Mouse (Mus musculus) heart, postnatal 0 days (tissue): ENCODE results near the gene Dbt. TPM values are rescaled to one million over a fixed set of nuclear protein-coding genes. Genes with fewer than 3 reads are reported as not detected.
A peak's percentile ranks its signal among the peaks of the same experiment; 100 is the strongest.

Experiments used
- ATAC-seq: fragments of 200-750 bp; cut with Nextera tagmentation; 2 replicates; pipeline ENCODE4 v1.8.0; 2017; ENCODE audit warnings: low read depth, moderate number of reproducible peaks, moderate library complexity; ENCODE audit not compliant: insufficient read depth
- DNase-seq: peaks from one replicate; pipeline ENCODE4 v3.0.0-alpha.2; 2016; ENCODE audit warnings: low spot score
- H3K27ac ChIP-seq: fragments of 300-500 bp; sonication (generic); 2 replicates; pipeline ENCODE4 v1.5.1; 2014; ENCODE audit warnings: low read depth, mild to moderate bottlenecking
- H3K27me3 ChIP-seq: fragments of 300-500 bp; sonication (generic); 2 replicates; pipeline ENCODE4 v1.6.1; 2014; ENCODE audit warnings: low read length, mixed read lengths; ENCODE audit not compliant: control insufficient read depth, insufficient read depth
- H3K36me3 ChIP-seq: fragments of 300-500 bp; sonication (generic); replicated peaks from 2 replicates; pipeline ENCODE4 v1.6.1; 2014; ENCODE audit warnings: low read length, mixed read lengths; ENCODE audit not compliant: control insufficient read depth, insufficient read depth
- H3K4me1 ChIP-seq: fragments of 300-500 bp; sonication (generic); 2 replicates; pipeline ENCODE4 v1.6.1; 2014; ENCODE audit warnings: antibody characterized with exemption; ENCODE audit not compliant: control insufficient read depth, insufficient read depth
- H3K4me2 ChIP-seq: fragments of 300-500 bp; sonication (generic); 2 replicates; pipeline ENCODE4 v1.6.1; 2014; ENCODE audit warnings: low read depth, mild to moderate bottlenecking, low read length, moderate library complexity
- H3K4me3 ChIP-seq: fragments of 300-500 bp; sonication (generic); 2 replicates; pipeline ENCODE4 v1.5.1; 2014; ENCODE audit warnings: low read depth, low read length
- H3K9ac ChIP-seq: fragments of 300-500 bp; sonication (generic); replicated peaks from 2 replicates; pipeline ENCODE4 v1.6.1; 2014; ENCODE audit warnings: low read depth, low read length, mixed read lengths
- H3K9me3 ChIP-seq: fragments of 300-500 bp; sonication (generic); replicated peaks from 2 replicates; pipeline ENCODE4 v1.6.1; 2016; ENCODE audit warnings: low read length; ENCODE audit not compliant: control insufficient read depth
- CTCF ChIP-seq: IDR thresholded peaks from 2 replicates; pipeline ENCODE4 v1.5.1; 2016; ENCODE audit warnings: antibody characterized with exemption, control low read depth, low read depth
- EP300 ChIP-seq: IDR thresholded peaks from 2 replicates; pipeline ENCODE4 v1.6.1; 2016; ENCODE audit warnings: antibody characterized with exemption, low read depth
- WGBS: fragments of 180-500 bp; shearing (Covaris S2); extraction: QIAGEN DNeasy Blood & Tissue Kit; methylation state at CpG from one replicate; pipeline ENCODE4 v1.1.7; 2014; 5-methylcytosine and 5-hydroxymethylcytosine counted together
- polyA plus RNA-seq: library from polyadenylated mRNA; unstranded; fragments of >200 nt; fragmentation: Nextera tagmentation; extraction: Ambion mirVana; gene quantifications from 2 replicates; pipeline ENCODE4 v1.2.1, GENCODE M21; 2015
- total RNA-seq: library from RNA; depleted of rRNA; stranded (reverse); fragments of >200 nt; gene quantifications from 2 replicates; pipeline ENCODE4 v1.2.3, GENCODE M21; 2014; ENCODE audit warnings: low replicate concordance

Gene Dbt
- total and polyA plus RNA-seq, 2 experiments from 2014 or later = 16.3 to 19.5 TPM

- Histone ChIP-seq H3K4me2 (no peak overlapping the region), H3K27me3 (no peaks in the 10 kb centered on the region), H3K36me3 (peaks cover 91% of the 10 kb centered on the region), H3K9ac (no peak overlapping the region), H3K4me3 (no peak overlapping the region), H3K9me3 (no peaks in the 10 kb centered on the region), H3K4me1 (no peaks in the 10 kb centered on the region), H3K27ac (no peak overlapping the region)
- 91% methylated on average over 1 of the region's 1 CpGs for WGBS
- TF ChIP-seq EP300 (no peak), CTCF (no peak)
- ATAC-seq (no peak), DNase-seq (no peak)
Measured at GRCm38 (mm10) chr3:116491923-116492454, 20.9 kb upstream of the Dbt start.

GRCm38 (mm10) chr3:116493658-116494057 lies 19.2 kb upstream of the Dbt start:
- no peak overlapping the region for H3K27ac ChIP-seq
- 60% methylated on average over 5 of the region's 5 CpGs for WGBS
- DNase-seq (no peak), ATAC-seq (no peak)
- no peak for TF ChIP-seq CTCF
- no peak for TF ChIP-seq EP300
- H3K4me2 ChIP-seq = no peak overlapping the region
- no peaks in the 10 kb centered on the region for H3K27me3 ChIP-seq
- H3K36me3 ChIP-seq = peaks cover 93% of the 10 kb centered on the region
- H3K9me3 ChIP-seq = no peaks in the 10 kb centered on the region
- H3K4me3 ChIP-seq = no peak overlapping the region
- H3K9ac ChIP-seq = no peak overlapping the region
- H3K4me1 ChIP-seq = no peaks in the 10 kb centered on the region

GRCm38 (mm10) chr3:116495671-116496070 lies 17.2 kb upstream of the Dbt start:
- Histone ChIP-seq H3K9ac (no peak overlapping the region), H3K27me3 (no peaks in the 10 kb centered on the region), H3K4me2 (no peak overlapping the region), H3K27ac (no peak overlapping the region), H3K36me3 (peaks cover 91% of the 10 kb centered on the region), H3K4me1 (no peaks in the 10 kb centered on the region), H3K9me3 (no peaks in the 10 kb centered on the region), H3K4me3 (no peak overlapping the region)
- ATAC-seq = no peak
- no peak for DNase-seq
- 86% methylated on average over 1 of the region's 1 CpGs for WGBS
- TF ChIP-seq CTCF (no peak), EP300 (no peak)

- TF ChIP-seq EP300 (no peak), CTCF (peak; percentile 96)
Measured at GRCm38 (mm10) chr3:116507772-116508351, 5.0 kb upstream of the Dbt start, which contains the start of gene Rtca. Gene Rtca (minus strand): TSS chr3:116508208.

GRCm38 (mm10) chr3:116512151-116512903 lies 543 bp upstream of the Dbt start:
- TF ChIP-seq EP300 = no peak
- no peak for TF ChIP-seq CTCF
- H3K27ac ChIP-seq = peak overlapping the region; percentile 69; the same call in 1 of the 2 replicates
- no peaks in the 10 kb centered on the region for H3K36me3 ChIP-seq
- H3K4me1 ChIP-seq = peaks cover 7% of the 10 kb centered on the region
- ATAC-seq (peak; percentile 10; the same call in 1 of the 2 replicates), DNase-seq (no peak)
- whole genome bisulfite sequencing = 31% methylated on average over 12 of the region's 12 CpGs
- H3K9ac ChIP-seq = no peak overlapping the region
- no peaks in the 10 kb centered on the region for H3K9me3 ChIP-seq
- H3K4me3 ChIP-seq = peak overlapping the region; percentile 60
- H3K27me3 ChIP-seq = no peaks in the 10 kb centered on the region
- H3K4me2 ChIP-seq = peak overlapping the region; percentile 87

More at GRCm38 (mm10) chr3:116507772-116508351, 5.0 kb upstream of the Dbt start, which contains the start of gene Rtca:
- Histone ChIP-seq H3K4me2 (peak within 1 kb of the TSS; percentile 96), H3K9ac (peak within 1 kb of the TSS; percentile 87), H3K27me3 (no peaks in the 10 kb centered on the region), H3K36me3 (peaks cover 27% of the 10 kb centered on the region), H3K4me1 (0 out of 2 replicates have a peak, but pooled peaks cover 4% of the 10 kb centered on the region), H3K4me3 (peak within 1 kb of the TSS; percentile 95), H3K9me3 (no peaks in the 10 kb centered on the region), H3K27ac (peak within 1 kb of the TSS; percentile 66)
- WGBS = 0% methylated on average over 43 of the region's 44 CpGs
- peak; percentile 97 for DNase-seq
- peak; percentile 92 for ATAC-seq
